Mouse (Mus musculus) midbrain, postnatal 0 days (tissue): ENCODE data around the gene Avpr1b. TPM values are rescaled to one million over a fixed set of nuclear protein-coding genes. Genes with fewer than 3 reads are reported as not detected.
"Not testable (repeated sequence)": the region's sequence is repeated elsewhere in the genome, so short reads cannot be mapped to it uniquely, and the experiment has no call there.

ENCODE experiments used
- ATAC-seq: fragments of 200-750 bp; cut with Nextera tagmentation; 2 replicates; pipeline ENCODE4 v1.8.0; 2017; ENCODE audit warnings: moderate number of reproducible peaks, mild to moderate bottlenecking, moderate TSS enrichment, moderate library complexity; ENCODE audit not compliant: low FRiP score
- DNase-seq: peaks from one replicate; pipeline ENCODE4 v3.0.0-alpha.2; 2015; ENCODE audit warnings: low spot score
- H3K27ac ChIP-seq: fragments of 300-500 bp; sonication (generic); 2 replicates; pipeline ENCODE4 v1.5.1; 2014; ENCODE audit warnings: low read depth, mild to moderate bottlenecking, low read length, mixed read lengths
- H3K27me3 ChIP-seq: fragments of 300-500 bp; sonication (generic); 2 replicates; pipeline ENCODE4 v1.6.1; 2014; ENCODE audit warnings: low read length, control low read depth, mixed read lengths; ENCODE audit not compliant: insufficient read depth
- H3K36me3 ChIP-seq: fragments of 300-500 bp; sonication (generic); 2 replicates; pipeline ENCODE4 v1.6.1; 2014; ENCODE audit warnings: low read length, control low read depth, mixed read lengths; ENCODE audit not compliant: insufficient read depth
- H3K4me1 ChIP-seq: fragments of 300-500 bp; sonication (generic); 2 replicates; pipeline ENCODE4 v1.6.1; 2014; ENCODE audit warnings: mild to moderate bottlenecking, control low read depth, antibody characterized with exemption, low read length, mixed read lengths; ENCODE audit not compliant: insufficient read depth
- H3K4me2 ChIP-seq: fragments of 300-500 bp; sonication (generic); 2 replicates; pipeline ENCODE4 v1.6.1; 2014; ENCODE audit warnings: low read depth, mild to moderate bottlenecking, low read length, mixed read lengths; ENCODE audit not compliant: poor library complexity, severe bottlenecking
- H3K4me3 ChIP-seq: fragments of 300-500 bp; sonication (generic); 2 replicates; pipeline ENCODE4 v1.5.1; 2014; ENCODE audit warnings: low read depth, mild to moderate bottlenecking, low read length, moderate library complexity
- H3K9ac ChIP-seq: fragments of 300-500 bp; sonication (generic); replicated peaks from 2 replicates; pipeline ENCODE4 v1.6.1; 2014; ENCODE audit warnings: mild to moderate bottlenecking, low read length, moderate library complexity, mixed read lengths; ENCODE audit not compliant: poor library complexity, severe bottlenecking
- H3K9me3 ChIP-seq: fragments of 300-500 bp; sonication (generic); 2 replicates; pipeline ENCODE4 v1.6.1; 2016; ENCODE audit warnings: low read length, control low read depth
- CTCF ChIP-seq: IDR thresholded peaks from 2 replicates; pipeline ENCODE4 v1.5.1; 2016; ENCODE audit warnings: antibody characterized with exemption, mild to moderate bottlenecking
- WGBS: fragments of 180-500 bp; shearing (Covaris S2); extraction: QIAGEN DNeasy Blood & Tissue Kit; methylation state at CpG from one replicate; pipeline ENCODE4 v1.1.7; 2014; 5-methylcytosine and 5-hydroxymethylcytosine counted together
- polyA plus RNA-seq: library from polyadenylated mRNA; unstranded; fragments of >200 nt; fragmentation: Nextera tagmentation; extraction: Ambion mirVana; gene quantifications from 2 replicates; pipeline ENCODE4 v1.2.1, GENCODE M21; 2015
- total RNA-seq: library from RNA; depleted of rRNA; stranded (reverse); fragments of >200 nt; gene quantifications from 2 replicates; pipeline ENCODE4 v1.2.3, GENCODE M21; 2014

The Avpr1b gene
- total and polyA plus RNA-seq, 2 experiments from 2014 or later = not detected

DNA sequence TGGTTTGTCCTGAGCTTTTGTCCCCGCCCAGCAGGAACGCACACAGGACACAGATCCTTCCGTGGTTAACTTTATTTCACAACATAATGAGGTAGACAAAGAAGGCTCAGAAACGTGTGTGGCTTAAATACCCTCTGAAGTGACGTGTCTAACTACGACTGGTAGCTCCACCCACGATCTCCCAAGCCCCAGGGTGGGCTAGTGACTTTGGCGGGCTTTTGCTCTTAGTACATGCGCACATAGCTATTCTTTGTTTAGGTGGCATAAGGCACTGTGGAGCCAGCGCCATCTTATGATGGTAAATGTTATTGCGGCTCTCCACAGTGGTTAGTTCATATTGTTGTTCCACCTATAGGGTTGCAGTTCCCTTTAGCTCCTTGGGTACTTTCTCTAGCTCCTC, 33.0 kb upstream of the Avpr1b start:
- not testable (repeated sequence) for H3K36me3 ChIP-seq, H3K4me1 ChIP-seq, H3K4me3 ChIP-seq, H3K27ac ChIP-seq, ATAC-seq, H3K9ac ChIP-seq, H3K9me3 ChIP-seq, H3K4me2 ChIP-seq, H3K27me3 ChIP-seq
- peak; percentile 42 for DNase-seq
- TF ChIP-seq CTCF = peak; percentile 38; the same call in 1 of the 2 replicates
- 32% methylated on average over 11 of the region's 11 CpGs for WGBS

DNA sequence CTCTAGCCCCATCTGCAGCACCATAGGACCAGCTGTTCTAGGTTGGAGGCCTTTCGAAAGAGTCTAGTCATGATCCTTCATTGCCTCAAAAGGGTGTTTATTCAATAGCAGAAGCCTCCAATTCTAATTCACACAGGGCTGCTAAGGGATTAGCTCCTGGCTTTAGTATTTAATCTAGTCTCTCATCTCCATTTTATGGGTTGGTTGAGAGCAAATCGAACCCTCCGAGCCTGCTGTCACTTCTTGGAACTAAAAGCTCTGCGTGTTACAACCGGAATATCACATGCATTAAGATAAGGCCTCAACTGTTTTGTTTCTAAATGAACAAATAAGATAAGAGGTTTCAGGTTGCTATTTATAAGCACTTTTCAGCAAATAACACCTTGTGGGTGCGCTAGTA, 29.3 kb upstream of the Avpr1b start:
- Histone ChIP-seq H3K4me3 (no peak overlapping the region), H3K27ac (no peak overlapping the region), H3K9me3 (no peaks in the 10 kb centered on the region), H3K27me3 (no peaks in the 10 kb centered on the region), H3K4me2 (no peak overlapping the region), H3K9ac (no peak overlapping the region), H3K36me3 (no peaks in the 10 kb centered on the region), H3K4me1 (no peaks in the 10 kb centered on the region)
- TF ChIP-seq CTCF = no peak
- ATAC-seq (no peak), DNase-seq (no peak)
- WGBS = 85% methylated on average over 6 of the region's 6 CpGs

DNA sequence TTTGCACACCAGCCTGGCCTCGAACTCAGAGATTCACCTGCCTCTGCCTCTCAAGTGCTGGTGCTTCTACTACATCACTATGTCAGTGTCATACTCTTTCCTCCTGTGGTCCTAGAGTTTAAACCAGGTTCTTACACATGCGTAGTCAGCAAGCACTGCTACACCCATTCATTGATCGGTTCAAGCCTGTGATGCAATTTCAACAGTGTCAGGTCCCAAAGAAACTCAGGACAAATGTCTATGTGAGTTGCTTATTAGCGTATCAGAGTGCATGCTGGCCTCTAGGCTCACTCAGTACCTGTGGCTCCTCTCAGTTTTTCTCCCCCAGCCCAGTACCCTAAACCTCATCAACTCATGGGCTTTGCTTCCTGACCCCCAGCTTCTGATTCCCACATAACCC, 28.6 kb upstream of the Avpr1b start:
- DNase-seq (no peak), ATAC-seq (no peak)
- TF ChIP-seq CTCF = no peak
- Histone ChIP-seq H3K4me2 (no peak overlapping the region), H3K27me3 (no peaks in the 10 kb centered on the region), H3K27ac (no peak overlapping the region), H3K9me3 (no peaks in the 10 kb centered on the region), H3K4me1 (no peaks in the 10 kb centered on the region), H3K36me3 (no peaks in the 10 kb centered on the region), H3K4me3 (no peak overlapping the region), H3K9ac (no peak overlapping the region)
- WGBS = 89% methylated on average over 4 of the region's 4 CpGs

DNA sequence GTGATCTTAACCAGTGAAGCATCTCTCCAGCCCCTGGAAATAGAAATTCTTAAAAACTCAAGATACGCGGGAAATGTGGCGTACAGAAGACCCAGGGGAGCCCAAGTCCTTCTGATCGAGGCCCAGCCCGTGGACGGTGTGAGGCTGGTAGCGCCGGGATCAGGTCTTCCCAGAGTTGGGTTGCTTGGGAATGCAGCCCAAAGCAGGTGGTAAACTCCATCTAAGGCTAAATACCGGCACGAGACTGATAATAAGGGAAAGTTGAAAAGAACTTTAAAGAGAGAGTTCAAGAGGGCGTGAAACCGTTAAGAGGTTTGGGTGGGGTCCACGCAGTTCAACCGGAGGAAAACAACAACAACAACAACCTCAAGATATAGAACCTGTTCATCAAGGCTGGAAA, 25.3 kb upstream of the Avpr1b start:
- no peak for ATAC-seq
- 96% methylated on average over 14 of the region's 14 CpGs for WGBS
- no peaks in the 10 kb centered on the region for H3K4me1 ChIP-seq

DNA sequence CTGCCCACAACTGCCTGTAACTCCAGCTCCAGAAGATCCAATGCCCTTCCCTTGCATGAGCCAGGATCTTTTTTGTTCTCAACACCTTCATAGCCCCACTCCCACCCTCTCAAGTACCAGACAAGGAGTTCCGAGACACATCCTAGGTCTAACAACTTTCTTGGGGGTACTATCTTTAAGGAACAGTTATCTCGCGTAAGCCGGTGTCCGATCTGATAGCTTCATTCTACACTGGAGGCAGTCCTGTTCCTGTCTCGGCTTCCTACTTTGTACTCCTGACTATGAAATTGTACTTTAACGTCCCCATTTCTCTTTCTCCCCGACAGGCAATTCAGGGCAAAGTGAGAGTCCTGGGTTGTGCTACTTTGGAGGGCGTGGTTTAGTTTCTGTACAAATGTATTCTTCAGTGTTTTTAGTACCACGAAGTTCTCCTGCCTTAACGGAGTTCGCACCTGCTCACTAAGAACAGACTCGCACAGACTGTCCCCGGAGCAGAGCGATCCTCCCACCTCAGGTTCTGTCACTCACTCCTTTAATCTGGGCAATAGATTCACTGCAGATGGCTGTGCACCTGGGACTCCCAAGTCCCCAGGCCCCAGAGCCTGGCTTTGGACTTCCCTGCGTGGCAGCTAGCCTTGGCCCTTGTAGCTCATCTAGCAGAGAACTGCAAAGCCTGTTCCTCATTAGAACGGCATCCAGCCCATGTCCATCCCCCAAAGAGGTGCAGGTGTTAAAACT, 19.9 kb upstream of the Avpr1b start:
- no peaks in the 10 kb centered on the region for H3K9me3 ChIP-seq
- no peak overlapping the region for H3K4me2 ChIP-seq
- no peak overlapping the region for H3K4me3 ChIP-seq
- no peak for TF ChIP-seq CTCF
- ATAC-seq (no peak), DNase-seq (peak; percentile 39)
- no peak overlapping the region for H3K27ac ChIP-seq
- H3K9ac ChIP-seq = no peak overlapping the region
- no peaks in the 10 kb centered on the region for H3K27me3 ChIP-seq
- H3K4me1 ChIP-seq = no peaks in the 10 kb centered on the region
- no peaks in the 10 kb centered on the region for H3K36me3 ChIP-seq
- WGBS = 81% methylated on average over 17 of the region's 17 CpGs

More for the DNA sequence above, 25.3 kb upstream of the Avpr1b start:
- Histone ChIP-seq H3K4me3 (no peak overlapping the region), H3K9me3 (no peaks in the 10 kb centered on the region), H3K27me3 (no peaks in the 10 kb centered on the region), H3K36me3 (no peaks in the 10 kb centered on the region), H3K27ac (no peak overlapping the region), H3K4me2 (no peak overlapping the region), H3K9ac (no peak overlapping the region)
- no peak for TF ChIP-seq CTCF
- DNase-seq = peak; percentile 44

DNA sequence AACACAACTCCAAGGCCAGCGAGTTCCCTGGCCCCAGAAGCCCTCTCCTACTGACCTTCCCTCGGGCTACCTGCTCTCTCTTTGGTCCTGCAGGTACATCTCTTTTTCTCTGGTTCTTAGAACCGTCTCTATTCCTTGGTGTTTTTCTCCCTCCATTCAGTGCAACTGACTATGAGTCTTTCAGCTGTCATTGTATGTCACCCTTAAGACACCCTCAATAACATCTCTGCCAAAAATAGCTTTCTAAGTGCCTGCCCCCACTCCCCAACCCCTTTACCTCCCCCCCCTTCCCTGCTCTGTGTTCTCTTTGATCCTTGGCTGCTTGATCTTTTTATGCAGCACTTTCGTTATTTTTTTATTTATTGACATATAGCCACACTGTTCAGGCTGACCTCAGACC, 18.6 kb upstream of the Avpr1b start:
- Histone ChIP-seq H3K27ac (no peak overlapping the region), H3K4me3 (no peak overlapping the region), H3K4me1 (no peaks in the 10 kb centered on the region), H3K4me2 (no peak overlapping the region), H3K27me3 (no peaks in the 10 kb centered on the region), H3K36me3 (no peaks in the 10 kb centered on the region), H3K9ac (no peak overlapping the region), H3K9me3 (no peaks in the 10 kb centered on the region)
- TF ChIP-seq CTCF = no peak
- DNase-seq = no peak
- ATAC-seq = no peak
- 43% methylated on average over 4 of the region's 4 CpGs for WGBS
